Mouse (Mus musculus) lung, adult 2 months (tissue): Measurements from ENCODE around the gene Dusp3.

Experiments used
- CTCF ChIP-seq: fragments of 200-500 bp; IDR thresholded peaks from 2 replicates; pipeline ENCODE4 v1.5.1; 2011; ENCODE audit warnings: mild to moderate bottlenecking, low read length, control low read depth; ENCODE audit not compliant: insufficient read depth
- POLR2A ChIP-seq: fragments of 200-500 bp; IDR thresholded peaks from 2 replicates; pipeline ENCODE4 v1.6.1; 2011; ENCODE audit warnings: low read depth, mild to moderate bottlenecking, control low read depth, low read length, borderline replicate concordance; ENCODE audit errors: extremely low read depth

DNA sequence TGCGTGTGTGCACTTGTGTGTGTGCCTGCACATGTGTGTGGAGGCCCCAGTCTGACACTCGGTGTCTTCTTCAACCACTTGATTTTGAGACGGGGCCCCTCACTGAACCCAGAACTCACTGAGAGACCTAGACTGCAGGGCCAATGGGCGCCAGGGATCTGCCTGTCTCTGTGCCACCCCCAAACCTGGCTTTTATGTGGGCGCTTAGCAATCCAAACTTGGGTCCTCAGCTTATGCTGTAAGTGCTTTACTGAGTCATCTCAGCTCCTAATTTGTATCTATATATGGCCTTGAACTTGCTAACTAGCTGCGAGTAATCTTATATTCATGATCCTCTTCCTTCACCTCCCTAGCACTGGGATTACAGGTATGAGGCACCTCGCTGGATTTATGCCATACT lies 5.6 kb upstream of the Dusp3 start:
- TF ChIP-seq POLR2A: no peak
- no peak for TF ChIP-seq CTCF
